Mouse (Mus musculus) T-helper 17 cell (primary cell): ENCODE results near the gene Ugcg.
"Not testable (repeated sequence)": the region's sequence is repeated elsewhere in the genome, so short reads cannot be mapped to it uniquely, and the experiment has no call there.

Experiments used
- in situ Hi-C, 2 experiments: fragments of 300-600 bp; cut with MboI, MseI; formaldehyde crosslinking; loops; 1 replicate in 1 of 2; 2 replicates in 1 of 2; pipeline ENCODE4 v1.15.1; 2025; ENCODE audit warnings: high pct_unique_total_duplicates in 2 of 2

The Ugcg gene

DNA sequence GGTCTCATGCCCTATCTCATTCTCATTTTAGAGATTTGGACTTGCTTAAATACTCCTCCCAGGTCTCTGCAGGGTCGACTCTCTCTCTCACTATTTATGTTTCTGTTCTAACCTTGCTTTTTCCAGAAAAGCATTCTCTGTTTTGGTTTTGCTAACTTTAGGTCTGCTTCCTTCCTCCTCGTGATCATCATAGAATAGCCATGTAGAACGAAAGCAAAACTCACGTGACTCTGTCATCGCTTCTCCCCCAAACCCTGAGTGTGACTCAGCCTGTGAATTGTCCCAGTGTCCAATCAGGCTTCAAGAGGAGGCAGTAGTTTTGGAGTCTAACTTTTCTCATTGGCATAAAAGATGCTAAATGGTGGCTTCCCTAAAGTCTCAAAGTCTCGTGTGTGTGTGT is 65.3 kb downstream of the Ugcg start:
- in situ Hi-C loops: loop anchor here in 1 of 2 experiments (5.0 kb wide), 2 partner anchors 83 to 157 kb away; no protein-coding TSS in a partner anchor

GRCm38 (mm10) chr4:59255988-59256387 is 66.9 kb downstream of the Ugcg start:
- in situ Hi-C loops: no loop called here

DNA sequence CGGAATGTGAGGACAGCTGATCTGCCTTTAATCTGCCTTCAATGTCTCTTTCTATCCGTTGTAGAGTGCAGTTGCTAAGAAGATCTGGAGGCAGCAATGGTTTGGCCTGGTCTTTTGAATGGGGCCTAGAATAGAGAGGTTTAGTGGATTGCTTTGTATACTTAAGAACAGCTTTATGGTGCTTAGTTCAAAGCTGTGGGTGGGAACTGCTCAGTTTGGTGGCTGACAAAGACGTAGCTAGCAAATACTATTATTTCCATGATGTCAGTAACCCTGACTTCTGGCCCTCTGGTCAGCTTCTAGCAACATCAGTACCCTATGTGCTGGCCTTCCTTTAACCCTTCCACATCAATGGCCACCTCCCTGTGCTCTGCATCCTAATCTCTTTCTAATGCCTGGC is 68.8 kb downstream of the Ugcg start:
- in situ Hi-C loops: no loop called here

DNA sequence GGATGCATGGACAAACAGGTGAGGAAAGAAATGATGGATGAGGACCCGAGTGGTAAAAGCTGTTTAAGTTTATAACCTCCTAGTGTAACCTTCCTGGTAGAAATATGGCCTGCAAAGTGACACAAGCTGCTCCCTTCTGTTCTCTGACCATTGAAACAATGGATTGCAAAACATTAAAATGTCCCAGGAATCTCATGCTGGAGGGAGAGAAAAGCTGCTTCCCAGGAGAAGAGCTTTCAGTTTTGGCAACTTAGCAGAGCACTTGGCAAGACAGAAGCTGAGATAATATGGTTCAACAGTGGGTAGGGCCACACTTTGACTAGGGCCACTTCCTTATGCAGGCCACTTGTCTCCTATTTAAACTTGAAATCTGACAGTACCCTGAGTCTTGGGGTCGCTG is 69.7 kb downstream of the Ugcg start:
- in situ Hi-C loops: no loop called here

DNA sequence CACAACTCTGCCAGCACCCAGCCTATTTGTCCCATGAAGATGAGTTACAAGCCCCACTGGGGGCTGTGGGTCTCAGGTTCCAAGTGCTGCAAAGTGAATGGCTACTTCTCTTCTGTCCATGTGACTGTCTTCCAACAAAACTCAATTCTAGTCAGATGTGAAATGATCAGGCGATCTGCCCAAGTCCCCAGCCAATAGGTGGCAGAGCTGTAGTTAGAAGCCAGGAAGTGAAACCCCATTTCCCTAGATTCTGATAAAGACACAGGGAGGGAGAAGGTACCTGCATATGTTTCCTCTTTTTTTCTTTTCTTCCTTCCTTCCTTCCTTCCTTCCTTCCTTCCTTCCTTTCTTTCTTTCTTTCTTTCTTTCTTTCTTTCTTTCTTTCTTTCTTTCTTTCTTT is 70.7 kb downstream of the Ugcg start:
- in situ Hi-C loops: no loop called here

- in situ Hi-C loops: no loop called here
Observed at GRCm38 (mm10) chr4:59260871-59261515, 71.9 kb downstream of the Ugcg start.

- in situ Hi-C loops: not testable (repeated sequence)
Observed at GRCm38 (mm10) chr4:59261582-59261981, 72.5 kb downstream of the Ugcg start.

GRCm38 (mm10) chr4:59262156-59262555 is 73.1 kb downstream of the Ugcg start:
- in situ Hi-C loops: no loop called here

- in situ Hi-C loops: no loop called here
Observed at GRCm38 (mm10) chr4:59263418-59263817, 74.4 kb downstream of the Ugcg start.

- in situ Hi-C loops: no loop called here
Observed at GRCm38 (mm10) chr4:59264611-59265095, 75.6 kb downstream of the Ugcg start.

DNA sequence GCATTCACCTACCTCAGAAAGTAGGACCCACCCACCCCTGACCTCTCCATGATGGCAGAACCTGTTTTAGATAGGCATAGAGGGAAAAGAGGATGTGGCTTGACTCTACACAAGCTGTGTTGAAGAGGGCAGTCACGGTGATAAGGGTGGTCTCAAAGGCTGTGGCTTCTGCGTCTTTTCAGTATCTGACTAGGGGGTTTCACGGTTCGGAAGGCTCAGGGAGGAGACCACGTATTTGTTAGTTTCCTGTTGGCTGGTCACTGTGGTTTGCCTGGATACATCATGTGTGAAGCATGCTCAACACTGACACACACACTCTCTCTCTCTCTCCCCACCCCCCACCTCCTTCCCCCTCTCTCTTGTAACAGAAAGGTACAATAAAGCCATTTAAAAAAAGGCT is 76.1 kb downstream of the Ugcg start:
- in situ Hi-C loops: no loop called here

GRCm38 (mm10) chr4:59265631-59266030 is 76.6 kb downstream of the Ugcg start:
- in situ Hi-C loops: no loop called here
